Mouse (Mus musculus): ENCODE results near the gene Csnk1g2. TPM values are rescaled to one million over a fixed set of nuclear protein-coding genes. Genes with fewer than 3 reads are reported as not detected.

The Csnk1g2 gene
- polyA plus RNA-seq, 1 experiment from 2014 or later: 124 TPM

- DNase-seq: no peak
- no peak for ATAC-seq (ENCODE audit: insufficient read depth)
- no peaks in the 10 kb centered on the region for H3K27me3 ChIP-seq (ENCODE audit: insufficient read depth, low read length)
- H3K9ac ChIP-seq: no peak overlapping the region
- H3K4me3 ChIP-seq (ENCODE audit: low read depth, low read length): no peak overlapping the region
- 81% methylated on average over 10 of the region's 10 CpGs for WGBS
- no peak for TF ChIP-seq CTCF (IDR thresholded peaks at IDR 0.05; ENCODE audit: low read depth)
- no peak overlapping the region for H3K27ac ChIP-seq (ENCODE audit: low read depth)
- no peaks in the 10 kb centered on the region for H3K9me3 ChIP-seq (ENCODE audit: low read depth, low read length)
- peaks cover 78% of the 10 kb centered on the region for H3K36me3 ChIP-seq (ENCODE audit: insufficient read depth)
- H3K4me2 ChIP-seq: no peak overlapping the region
- no peaks in the 10 kb centered on the region for H3K4me1 ChIP-seq (ENCODE audit: insufficient read depth)
Measured at GRCm38 (mm10) chr10:80609269-80609924, 13.2 kb upstream of the Csnk1g2 start.

- no peak for TF ChIP-seq CTCF (IDR thresholded peaks at IDR 0.05; ENCODE audit: low read depth)
- Histone ChIP-seq H3K4me3 (ENCODE audit: low read depth, low read length) (no peak overlapping the region), H3K4me2 (no peak overlapping the region), H3K9ac (no peak overlapping the region), H3K4me1 (ENCODE audit: insufficient read depth) (no peaks in the 10 kb centered on the region), H3K27me3 (ENCODE audit: insufficient read depth, low read length) (no peaks in the 10 kb centered on the region), H3K9me3 (ENCODE audit: low read depth, low read length) (no peaks in the 10 kb centered on the region), H3K27ac (ENCODE audit: low read depth) (no peak overlapping the region), H3K36me3 (ENCODE audit: insufficient read depth) (peaks cover 86% of the 10 kb centered on the region)
- DNase-seq (no peak), ATAC-seq (ENCODE audit: insufficient read depth) (no peak)
- 87% methylated on average over 9 of the region's 9 CpGs for WGBS
Measured at GRCm38 (mm10) chr10:80610116-80610785, 12.4 kb upstream of the Csnk1g2 start.

GRCm38 (mm10) chr10:80611024-80611423, 11.6 kb upstream of the Csnk1g2 start:
- Histone ChIP-seq H3K9ac (no peak overlapping the region), H3K27me3 (ENCODE audit: insufficient read depth, low read length) (no peaks in the 10 kb centered on the region), H3K9me3 (ENCODE audit: low read depth, low read length) (no peaks in the 10 kb centered on the region), H3K36me3 (ENCODE audit: insufficient read depth) (peaks cover 90% of the 10 kb centered on the region), H3K4me3 (ENCODE audit: low read depth, low read length) (no peak overlapping the region), H3K4me2 (no peak overlapping the region), H3K4me1 (ENCODE audit: insufficient read depth) (no peaks in the 10 kb centered on the region), H3K27ac (ENCODE audit: low read depth) (no peak overlapping the region)
- ATAC-seq (ENCODE audit: insufficient read depth) (no peak), DNase-seq (peak; percentile 70)
- TF ChIP-seq CTCF (IDR thresholded peaks at IDR 0.05; ENCODE audit: low read depth): peak; percentile 86
- 55% methylated on average over 4 of the region's 4 CpGs for WGBS

- TF ChIP-seq CTCF (IDR thresholded peaks at IDR 0.05; ENCODE audit: low read depth): no peak
- Histone ChIP-seq H3K9ac (no peak overlapping the region), H3K27ac (ENCODE audit: low read depth) (no peak overlapping the region), H3K4me3 (ENCODE audit: low read depth, low read length) (no peak overlapping the region), H3K27me3 (ENCODE audit: insufficient read depth, low read length) (no peaks in the 10 kb centered on the region), H3K4me1 (ENCODE audit: insufficient read depth) (no peaks in the 10 kb centered on the region), H3K9me3 (ENCODE audit: low read depth, low read length) (no peaks in the 10 kb centered on the region), H3K4me2 (no peak overlapping the region), H3K36me3 (ENCODE audit: insufficient read depth) (peaks cover 82% of the 10 kb centered on the region)
- DNase-seq (no peak), ATAC-seq (ENCODE audit: insufficient read depth) (no peak)
- WGBS: 89% methylated on average over 3 of the region's 3 CpGs
Measured at GRCm38 (mm10) chr10:80611905-80612304, 10.7 kb upstream of the Csnk1g2 start.

- no peak overlapping the region for H3K9ac ChIP-seq
- ATAC-seq (ENCODE audit: insufficient read depth) (no peak), DNase-seq (no peak)
- no peaks in the 10 kb centered on the region for H3K27me3 ChIP-seq (ENCODE audit: insufficient read depth, low read length)
- 78% methylated on average over 3 of the region's 3 CpGs for WGBS
- H3K36me3 ChIP-seq (ENCODE audit: insufficient read depth): peaks cover 62% of the 10 kb centered on the region
- H3K9me3 ChIP-seq (ENCODE audit: low read depth, low read length): no peaks in the 10 kb centered on the region
- H3K4me1 ChIP-seq (ENCODE audit: insufficient read depth): no peaks in the 10 kb centered on the region
- no peak overlapping the region for H3K27ac ChIP-seq (ENCODE audit: low read depth)
- H3K4me3 ChIP-seq (ENCODE audit: low read depth, low read length): no peak overlapping the region
- no peak for TF ChIP-seq CTCF (IDR thresholded peaks at IDR 0.05; ENCODE audit: low read depth)
- H3K4me2 ChIP-seq: no peak overlapping the region
Measured at GRCm38 (mm10) chr10:80613821-80614220, 8.8 kb upstream of the Csnk1g2 start.

- ATAC-seq (ENCODE audit: insufficient read depth) (no peak), DNase-seq (no peak)
- TF ChIP-seq CTCF (IDR thresholded peaks at IDR 0.05; ENCODE audit: low read depth): no peak
- WGBS: 85% methylated on average over 6 of the region's 6 CpGs
- Histone ChIP-seq H3K36me3 (ENCODE audit: insufficient read depth) (peaks cover 58% of the 10 kb centered on the region), H3K27me3 (ENCODE audit: insufficient read depth, low read length) (no peaks in the 10 kb centered on the region), H3K4me2 (no peak overlapping the region), H3K9ac (no peak overlapping the region), H3K4me1 (ENCODE audit: insufficient read depth) (no peaks in the 10 kb centered on the region), H3K4me3 (ENCODE audit: low read depth, low read length) (no peak overlapping the region), H3K9me3 (ENCODE audit: low read depth, low read length) (no peaks in the 10 kb centered on the region), H3K27ac (ENCODE audit: low read depth) (no peak overlapping the region)
Measured at GRCm38 (mm10) chr10:80614351-80614750, 8.3 kb upstream of the Csnk1g2 start.

- Histone ChIP-seq H3K27ac (ENCODE audit: low read depth) (peak overlapping the region; percentile 46; the same call in 1 of the 2 replicates), H3K4me2 (no peak overlapping the region), H3K36me3 (ENCODE audit: insufficient read depth) (peaks cover 24% of the 10 kb centered on the region), H3K27me3 (ENCODE audit: insufficient read depth, low read length) (no peaks in the 10 kb centered on the region), H3K4me1 (ENCODE audit: insufficient read depth) (0 out of 2 replicates have a peak, but pooled peaks cover 5% of the 10 kb centered on the region), H3K9ac (no peak overlapping the region), H3K9me3 (ENCODE audit: low read depth, low read length) (no peaks in the 10 kb centered on the region), H3K4me3 (ENCODE audit: low read depth, low read length) (no peak overlapping the region)
- TF ChIP-seq CTCF (IDR thresholded peaks at IDR 0.05; ENCODE audit: low read depth): no peak
- ATAC-seq (ENCODE audit: insufficient read depth) (no peak), DNase-seq (peak; percentile 53)
- WGBS: 66% methylated on average over 9 of the region's 9 CpGs
Measured at GRCm38 (mm10) chr10:80618181-80618580, 4.5 kb upstream of the Csnk1g2 start.

All from lung, embryonic 14.5 days (tissue).